Mouse (Mus musculus) midbrain, embryonic 11.5 days (tissue): ENCODE measurements around the gene Gm21987. TPM values are rescaled to one million over a fixed set of nuclear protein-coding genes. Genes with fewer than 3 reads are reported as not detected.

Source experiments
- ATAC-seq: fragments of 200-750 bp; cut with Nextera tagmentation; 2 replicates; pipeline ENCODE4 v1.8.0; 2017; ENCODE audit warnings: moderate TSS enrichment, moderate library complexity; ENCODE audit not compliant: low FRiP score
- DNase-seq: peaks from one replicate; pipeline ENCODE4 v3.0.0; 2015; ENCODE audit warnings: low spot score; ENCODE audit errors: missing footprints
- H3K27ac ChIP-seq: fragments of 300-500 bp; sonication (generic); 2 replicates; pipeline ENCODE4 v1.5.1; 2014; ENCODE audit warnings: low read depth, low read length
- H3K27me3 ChIP-seq: fragments of 300-500 bp; sonication (generic); 2 replicates; pipeline ENCODE4 v1.6.1; 2014; ENCODE audit warnings: mild to moderate bottlenecking, low read length, moderate library complexity, mixed read lengths; ENCODE audit not compliant: control insufficient read depth, insufficient read depth
- H3K36me3 ChIP-seq: fragments of 300-500 bp; sonication (generic); 2 replicates; pipeline ENCODE4 v1.6.1; 2014; ENCODE audit warnings: mild to moderate bottlenecking, low read length, moderate library complexity, mixed read lengths; ENCODE audit not compliant: control insufficient read depth, insufficient read depth
- H3K4me1 ChIP-seq: fragments of 300-500 bp; sonication (generic); 2 replicates; pipeline ENCODE4 v1.6.1; 2014; ENCODE audit warnings: low read length; ENCODE audit not compliant: control insufficient read depth, insufficient read depth
- H3K4me2 ChIP-seq: fragments of 300-500 bp; sonication (generic); 2 replicates; pipeline ENCODE4 v1.6.1; 2014; ENCODE audit warnings: mild to moderate bottlenecking, moderate library complexity
- H3K4me3 ChIP-seq: fragments of 300-500 bp; sonication (generic); 2 replicates; pipeline ENCODE4 v1.5.1; 2014; ENCODE audit warnings: low read depth, low read length
- H3K9ac ChIP-seq: fragments of 300-500 bp; sonication (generic); 2 replicates; pipeline ENCODE4 v1.6.1; 2014; ENCODE audit warnings: low read length
- H3K9me3 ChIP-seq: fragments of 300-500 bp; sonication (generic); 2 replicates; pipeline ENCODE4 v1.6.1; 2016; ENCODE audit warnings: low read length; ENCODE audit not compliant: control insufficient read depth
- WGBS: fragments of 180-500 bp; shearing (Covaris S2); extraction: QIAGEN DNeasy Blood & Tissue Kit; methylation state at CpG from one replicate; pipeline ENCODE4 v1.1.7; 2014; 5-methylcytosine and 5-hydroxymethylcytosine counted together
- polyA plus RNA-seq: library from polyadenylated mRNA; unstranded; fragments of >200 nt; fragmentation: Nextera tagmentation; extraction: Ambion mirVana; gene quantifications from 2 replicates; pipeline ENCODE4 v1.2.1, GENCODE M21; 2014

Gm21987 gene
- polyA plus RNA-seq, 1 experiment from 2014 or later, result not detected

- H3K36me3 ChIP-seq, result no peaks in the 10 kb centered on the region
- no peak for ATAC-seq
- no peak overlapping the region for H3K4me3 ChIP-seq
Measured at GRCm38 (mm10) chr16:38379493-38379892, 32.7 kb downstream of the Gm21987 start.

GRCm38 (mm10) chr16:38379926-38380325 lies 33.1 kb downstream of the Gm21987 start:
- Histone ChIP-seq H3K4me3 (no peak overlapping the region), H3K4me2 (no peak overlapping the region), H3K36me3 (no peaks in the 10 kb centered on the region), H3K4me1 (peaks cover 3% of the 10 kb centered on the region; the same call in 1 of the 2 replicates), H3K9me3 (no peaks in the 10 kb centered on the region), H3K9ac (no peak overlapping the region), H3K27ac (no peak overlapping the region), H3K27me3 (no peaks in the 10 kb centered on the region)
- ATAC-seq (no peak), DNase-seq (no peak)
- 94% methylated on average over 3 of the region's 3 CpGs for WGBS

More at GRCm38 (mm10) chr16:38379493-38379892, 32.7 kb downstream of the Gm21987 start:
- peaks cover 3% of the 10 kb centered on the region; the same call in 1 of the 2 replicates for H3K4me1 ChIP-seq
- H3K9ac ChIP-seq, result no peak overlapping the region
- H3K27me3 ChIP-seq, result no peaks in the 10 kb centered on the region
- no peaks in the 10 kb centered on the region for H3K9me3 ChIP-seq
- no peak overlapping the region for H3K4me2 ChIP-seq
- no peak overlapping the region for H3K27ac ChIP-seq
- no peak for DNase-seq
- WGBS, result 59% methylated on average over 3 of the region's 3 CpGs

GRCm38 (mm10) chr16:38383683-38384082 lies 36.8 kb downstream of the Gm21987 start:
- Histone ChIP-seq H3K4me1 (no peaks in the 10 kb centered on the region), H3K36me3 (no peaks in the 10 kb centered on the region), H3K9me3 (no peaks in the 10 kb centered on the region), H3K4me3 (no peak overlapping the region), H3K27ac (no peak overlapping the region), H3K27me3 (no peaks in the 10 kb centered on the region), H3K4me2 (no peak overlapping the region), H3K9ac (no peak overlapping the region)
- WGBS, result 79% methylated on average over 2 of the region's 2 CpGs
- DNase-seq (no peak), ATAC-seq (no peak)

GRCm38 (mm10) chr16:38385184-38385634 lies 38.4 kb downstream of the Gm21987 start:
- Histone ChIP-seq H3K4me2 (no peak overlapping the region), H3K27ac (no peak overlapping the region), H3K9me3 (no peaks in the 10 kb centered on the region), H3K36me3 (no peaks in the 10 kb centered on the region), H3K4me3 (no peak overlapping the region), H3K27me3 (no peaks in the 10 kb centered on the region), H3K9ac (no peak overlapping the region), H3K4me1 (no peaks in the 10 kb centered on the region)
- WGBS, result 87% methylated on average over 6 of the region's 6 CpGs
- ATAC-seq (no peak), DNase-seq (no peak)

GRCm38 (mm10) chr16:38385700-38386099 lies 38.9 kb downstream of the Gm21987 start:
- Histone ChIP-seq H3K9me3 (no peaks in the 10 kb centered on the region), H3K36me3 (no peaks in the 10 kb centered on the region), H3K4me2 (no peak overlapping the region), H3K4me1 (no peaks in the 10 kb centered on the region), H3K27me3 (no peaks in the 10 kb centered on the region), H3K9ac (no peak overlapping the region), H3K27ac (no peak overlapping the region), H3K4me3 (no peak overlapping the region)
- WGBS, result 92% methylated on average over 4 of the region's 4 CpGs
- DNase-seq (no peak), ATAC-seq (no peak)

- Histone ChIP-seq H3K27ac (no peak overlapping the region), H3K9ac (no peak overlapping the region), H3K4me1 (no peaks in the 10 kb centered on the region), H3K4me3 (no peak overlapping the region), H3K36me3 (no peaks in the 10 kb centered on the region), H3K9me3 (no peaks in the 10 kb centered on the region), H3K4me2 (no peak overlapping the region), H3K27me3 (no peaks in the 10 kb centered on the region)
- WGBS, result 90% methylated on average over 6 of the region's 6 CpGs
- DNase-seq, result no peak
- no peak for ATAC-seq
Measured at GRCm38 (mm10) chr16:38387389-38387788, 40.5 kb downstream of the Gm21987 start.

- Histone ChIP-seq H3K9me3 (no peaks in the 10 kb centered on the region), H3K4me1 (no peaks in the 10 kb centered on the region), H3K4me2 (no peak overlapping the region), H3K9ac (no peak overlapping the region), H3K27me3 (no peaks in the 10 kb centered on the region), H3K27ac (no peak overlapping the region), H3K4me3 (no peak overlapping the region), H3K36me3 (no peaks in the 10 kb centered on the region)
- no peak for ATAC-seq
- WGBS, result 87% methylated on average over 6 of the region's 6 CpGs
- no peak for DNase-seq
Measured at GRCm38 (mm10) chr16:38388757-38389156, 41.9 kb downstream of the Gm21987 start.

- ATAC-seq (no peak), DNase-seq (no peak)
- H3K9me3 ChIP-seq, result no peaks in the 10 kb centered on the region
- H3K4me1 ChIP-seq, result no peaks in the 10 kb centered on the region
- H3K4me2 ChIP-seq, result no peak overlapping the region
- H3K9ac ChIP-seq, result no peak overlapping the region
- 79% methylated on average over 8 of the region's 8 CpGs for WGBS
- no peak overlapping the region for H3K4me3 ChIP-seq
- H3K27me3 ChIP-seq, result no peaks in the 10 kb centered on the region
- H3K27ac ChIP-seq, result no peak overlapping the region
- no peaks in the 10 kb centered on the region for H3K36me3 ChIP-seq
Measured at GRCm38 (mm10) chr16:38389284-38389893, 42.5 kb downstream of the Gm21987 start.

GRCm38 (mm10) chr16:38390322-38390721 lies 43.5 kb downstream of the Gm21987 start:
- Histone ChIP-seq H3K4me3 (no peak overlapping the region), H3K9me3 (no peaks in the 10 kb centered on the region), H3K27ac (no peak overlapping the region), H3K27me3 (no peaks in the 10 kb centered on the region), H3K36me3 (no peaks in the 10 kb centered on the region), H3K4me2 (no peak overlapping the region), H3K4me1 (no peaks in the 10 kb centered on the region), H3K9ac (no peak overlapping the region)
- ATAC-seq, result no peak
- DNase-seq, result no peak
- 90% methylated on average over 7 of the region's 7 CpGs for WGBS
